Mouse (Mus musculus) right cerebral cortex, postnatal 25 days (tissue): ENCODE results near the gene Cyp3a44.
"Not testable (repeated sequence)": the region's sequence is repeated elsewhere in the genome, so short reads cannot be mapped to it uniquely, and the experiment has no call there.

Experiments
- DNase-seq: peaks from one replicate; pipeline ENCODE4 v3.0.0; 2022

The Cyp3a44 gene

GRCm38 (mm10) chr5:145805796-145806195, at the start of gene Cyp3a44:
Gene Cyp3a44 (minus strand): TSS chr5:145805874.
- not testable (repeated sequence) for DNase-seq

GRCm38 (mm10) chr5:145800229-145800628, 5.4 kb downstream of the Cyp3a44 start:
- DNase-seq = not testable (repeated sequence)

- not testable (repeated sequence) for DNase-seq
These were observed 12.4 kb downstream of the Cyp3a44 start for GRCm38 (mm10) chr5:145793232-145793631.

GRCm38 (mm10) chr5:145737512-145737911, 68.2 kb downstream of the Cyp3a44 start:
- DNase-seq = not testable (repeated sequence)
